Mouse (Mus musculus): ENCODE data around the gene Mapk1ip1. TPM values are rescaled to one million over a fixed set of nuclear protein-coding genes. Genes with fewer than 3 reads are reported as not detected.

Mapk1ip1 gene
- polyA plus RNA-seq (2015; fragmentation: Nextera tagmentation; extraction: Ambion mirVana): 9.4 and 10.0 TPM in 2 replicates

DNA sequence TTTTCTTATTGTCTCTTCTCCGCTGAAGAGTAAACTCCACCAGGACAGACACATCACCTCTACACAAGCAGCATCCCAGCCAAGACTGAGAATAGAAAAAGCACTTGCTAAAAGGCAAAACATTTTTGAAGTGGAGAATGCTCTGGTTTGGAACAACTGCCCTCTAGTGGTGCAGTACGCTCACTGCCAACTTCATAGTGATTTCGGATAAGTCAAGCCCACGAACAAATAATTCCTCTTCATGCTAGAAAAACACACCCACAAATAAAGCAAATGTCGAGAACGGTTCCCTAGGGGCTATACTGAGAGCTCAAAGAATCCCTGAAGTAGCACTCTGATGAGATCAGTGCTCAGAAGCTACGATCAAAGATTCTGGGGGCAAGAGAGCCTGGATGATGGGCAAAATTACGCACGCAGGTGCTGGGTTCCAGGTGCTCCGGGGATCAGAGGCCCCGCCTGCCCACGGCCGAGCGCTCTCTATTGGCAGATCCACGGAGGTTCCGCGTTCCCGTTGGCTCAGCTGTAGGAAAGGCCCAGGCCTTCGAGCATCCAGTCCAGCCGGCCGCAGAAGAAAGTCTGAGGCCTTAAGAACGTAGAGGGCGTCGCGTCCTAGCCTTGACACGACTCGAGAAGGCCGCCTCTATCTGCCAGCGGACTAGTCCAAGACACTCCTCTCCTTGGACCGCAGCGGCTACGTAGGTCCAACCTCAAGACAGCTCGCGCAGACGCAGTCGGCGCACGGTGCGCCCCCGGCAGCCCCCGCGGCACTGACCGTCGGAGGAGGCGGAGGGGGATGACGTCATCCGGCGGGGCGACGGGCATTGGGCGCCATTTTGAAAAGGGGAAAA, at the start of gene Mapk1ip1, which contains the start of gene Ppp2r2d:
Gene Mapk1ip1 (minus strand): TSS at position 730 of the 848 bp plus-strand sequence.
Gene Ppp2r2d (plus strand): TSS at position 536 of the 848 bp plus-strand sequence.
- H3K4me1 ChIP-seq (replicated peaks; ENCODE audit: control insufficient read depth, insufficient read depth): peaks cover 8% of the 10 kb centered on the region; the same call in 1 of the 2 replicates
- 1% methylated on average over 49 of the region's 51 CpGs for WGBS
- H3K9me3 ChIP-seq (ENCODE audit: control insufficient read depth, low read length): no peaks in the 10 kb centered on the region
- TF ChIP-seq CTCF (IDR thresholded peaks at IDR 0.05; ENCODE audit: low read depth) (peak; percentile 86), EP300 (optimal IDR thresholded peaks at IDR 0.05) (no peak)
- no peaks in the 10 kb centered on the region for H3K36me3 ChIP-seq (ENCODE audit: control insufficient read depth, insufficient read depth, low read length)
- peak; percentile 97 for DNase-seq (ENCODE audit: low spot score)
- ATAC-seq (ENCODE audit: low FRiP score, low TSS enrichment): peak; percentile 96
- H3K4me3 ChIP-seq (ENCODE audit: low read depth, low read length): peak within 1 kb of the TSS; percentile 97
- peak within 1 kb of the TSS; percentile 99 for H3K27ac ChIP-seq (replicated peaks)
- no peaks in the 10 kb centered on the region for H3K27me3 ChIP-seq (ENCODE audit: control insufficient read depth, insufficient read depth, low read length)
- peak within 1 kb of the TSS; percentile 90 for H3K4me2 ChIP-seq (replicated peaks; ENCODE audit: low read depth)
- peak within 1 kb of the TSS; percentile 97 for H3K9ac ChIP-seq (ENCODE audit: low read length)

DNA sequence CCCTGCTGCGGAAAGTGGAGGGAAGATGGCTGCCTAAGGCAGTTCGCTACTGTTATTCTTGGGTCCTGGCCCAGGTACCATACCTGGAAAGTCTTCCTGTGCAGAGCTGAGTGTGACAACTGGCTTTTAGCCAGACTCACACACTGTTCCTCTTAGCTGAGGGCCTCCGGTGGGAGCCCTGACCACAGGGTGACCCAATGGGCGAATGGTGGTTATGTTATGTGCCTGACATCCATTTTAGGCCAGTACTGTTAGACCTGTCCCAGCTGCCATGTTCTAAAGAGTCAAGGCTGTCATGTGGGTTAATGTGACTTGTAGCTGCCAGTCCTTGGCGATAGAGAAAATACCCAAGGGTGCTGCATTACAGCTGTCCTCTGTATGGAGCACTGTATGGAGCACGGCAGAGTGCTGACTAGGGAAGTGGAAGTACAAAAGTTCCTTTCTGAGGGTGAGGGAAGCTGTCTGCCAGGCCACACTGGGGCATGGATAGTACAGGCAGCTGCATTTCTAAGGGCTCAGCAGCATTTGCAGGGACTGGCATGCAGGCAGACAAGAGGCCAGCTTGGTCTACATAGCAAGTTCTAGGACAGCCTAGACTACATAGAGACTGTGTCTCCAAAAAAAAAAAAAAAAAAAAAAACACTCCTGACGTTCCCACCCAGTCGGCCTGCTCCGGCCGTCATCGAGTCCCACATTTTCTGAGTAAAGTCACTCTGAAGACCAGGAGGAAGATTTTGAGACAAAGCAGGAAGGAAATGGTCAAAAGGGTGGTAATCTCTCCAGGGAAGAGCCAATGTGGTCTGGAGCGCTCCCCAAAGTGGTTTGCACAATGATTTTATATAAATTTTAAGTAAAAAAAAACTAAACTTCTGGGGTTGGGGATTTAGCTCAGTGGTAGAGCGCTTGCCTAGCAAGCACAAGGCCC, 39.6 kb upstream of the Mapk1ip1 start:
- H3K9ac ChIP-seq (ENCODE audit: low read length): no peak overlapping the region
- no peaks in the 10 kb centered on the region for H3K4me1 ChIP-seq (replicated peaks; ENCODE audit: control insufficient read depth, insufficient read depth)
- no peak overlapping the region for H3K27ac ChIP-seq (replicated peaks)
- 0 out of 2 replicates have a peak, but pooled peaks have one; percentile 32 for ATAC-seq (ENCODE audit: low FRiP score, low TSS enrichment)
- TF ChIP-seq CTCF (IDR thresholded peaks at IDR 0.05; ENCODE audit: low read depth): no peak
- TF ChIP-seq EP300 (optimal IDR thresholded peaks at IDR 0.05): no peak
- no peak overlapping the region for H3K4me3 ChIP-seq (ENCODE audit: low read depth, low read length)
- peaks cover 8% of the 10 kb centered on the region; the same call in 1 of the 2 replicates for H3K36me3 ChIP-seq (ENCODE audit: control insufficient read depth, insufficient read depth, low read length)
- H3K9me3 ChIP-seq (ENCODE audit: control insufficient read depth, low read length): no peaks in the 10 kb centered on the region
- H3K27me3 ChIP-seq (ENCODE audit: control insufficient read depth, insufficient read depth, low read length): no peaks in the 10 kb centered on the region
- 86% methylated on average over 13 of the region's 13 CpGs for WGBS
- no peak for DNase-seq (ENCODE audit: low spot score)
- no peak overlapping the region for H3K4me2 ChIP-seq (replicated peaks; ENCODE audit: low read depth)

DNA sequence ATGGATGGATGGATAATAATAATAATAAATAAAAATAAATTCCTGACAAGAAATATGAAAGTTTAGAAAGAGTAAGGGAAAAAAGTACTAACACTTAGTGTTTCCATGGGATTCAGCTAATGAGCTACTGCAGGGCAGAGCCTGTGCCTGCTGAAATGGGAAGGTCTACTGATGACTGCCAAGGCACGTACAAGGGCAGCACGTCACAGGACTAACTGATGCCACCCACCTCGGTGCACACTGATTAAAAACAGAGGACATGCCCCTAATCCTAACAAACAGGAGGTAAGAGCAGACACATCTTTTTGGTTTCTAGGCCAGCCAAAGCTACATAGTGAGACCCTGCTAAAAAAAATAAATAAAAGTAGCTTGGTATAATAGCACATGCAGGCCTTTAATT, 37.7 kb upstream of the Mapk1ip1 start:
- Histone ChIP-seq H3K9ac (ENCODE audit: low read length) (no peak overlapping the region), H3K36me3 (ENCODE audit: control insufficient read depth, insufficient read depth, low read length) (peaks cover 10% of the 10 kb centered on the region), H3K4me3 (ENCODE audit: low read depth, low read length) (no peak overlapping the region), H3K27ac (replicated peaks) (no peak overlapping the region), H3K4me1 (replicated peaks; ENCODE audit: control insufficient read depth, insufficient read depth) (no peaks in the 10 kb centered on the region), H3K9me3 (ENCODE audit: control insufficient read depth, low read length) (no peaks in the 10 kb centered on the region), H3K4me2 (replicated peaks; ENCODE audit: low read depth) (no peak overlapping the region), H3K27me3 (ENCODE audit: control insufficient read depth, insufficient read depth, low read length) (no peaks in the 10 kb centered on the region)
- ATAC-seq (ENCODE audit: low FRiP score, low TSS enrichment) (no peak), DNase-seq (ENCODE audit: low spot score) (no peak)
- TF ChIP-seq EP300 (optimal IDR thresholded peaks at IDR 0.05): no peak
- TF ChIP-seq CTCF (IDR thresholded peaks at IDR 0.05; ENCODE audit: low read depth): no peak
- WGBS: 87% methylated on average over 3 of the region's 3 CpGs

DNA sequence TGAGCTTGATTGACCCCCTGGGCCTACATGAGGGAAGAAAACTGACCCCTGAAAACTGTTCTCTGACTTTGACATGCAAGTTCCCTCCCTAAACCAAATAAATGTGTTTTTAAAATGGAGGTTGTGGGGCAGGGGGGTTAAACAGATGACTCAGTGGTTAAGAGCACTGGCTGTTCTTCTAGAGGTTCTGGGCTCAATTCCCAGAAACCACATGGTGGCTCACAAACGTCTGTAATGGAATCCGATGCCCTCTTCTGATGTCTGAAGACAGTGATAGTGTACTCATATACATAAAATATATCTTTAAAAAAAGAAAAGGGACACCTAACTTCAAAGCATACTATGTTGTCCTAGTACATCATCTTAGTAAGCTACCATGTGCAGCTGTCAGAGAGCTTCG, 29.0 kb upstream of the Mapk1ip1 start:
- ATAC-seq (ENCODE audit: low FRiP score, low TSS enrichment) (no peak), DNase-seq (ENCODE audit: low spot score) (no peak)
- no peak for TF ChIP-seq CTCF (IDR thresholded peaks at IDR 0.05; ENCODE audit: low read depth)
- TF ChIP-seq EP300 (optimal IDR thresholded peaks at IDR 0.05): no peak
- no peaks in the 10 kb centered on the region for H3K9me3 ChIP-seq (ENCODE audit: control insufficient read depth, low read length)
- no peak overlapping the region for H3K27ac ChIP-seq (replicated peaks)
- H3K4me3 ChIP-seq (ENCODE audit: low read depth, low read length): no peak overlapping the region
- peaks cover 33% of the 10 kb centered on the region for H3K36me3 ChIP-seq (ENCODE audit: control insufficient read depth, insufficient read depth, low read length)
- H3K4me1 ChIP-seq (replicated peaks; ENCODE audit: control insufficient read depth, insufficient read depth): no peaks in the 10 kb centered on the region
- no peak overlapping the region for H3K4me2 ChIP-seq (replicated peaks; ENCODE audit: low read depth)
- 63% methylated on average over 3 of the region's 3 CpGs for WGBS
- H3K9ac ChIP-seq (ENCODE audit: low read length): no peak overlapping the region
- no peaks in the 10 kb centered on the region for H3K27me3 ChIP-seq (ENCODE audit: control insufficient read depth, insufficient read depth, low read length)

DNA sequence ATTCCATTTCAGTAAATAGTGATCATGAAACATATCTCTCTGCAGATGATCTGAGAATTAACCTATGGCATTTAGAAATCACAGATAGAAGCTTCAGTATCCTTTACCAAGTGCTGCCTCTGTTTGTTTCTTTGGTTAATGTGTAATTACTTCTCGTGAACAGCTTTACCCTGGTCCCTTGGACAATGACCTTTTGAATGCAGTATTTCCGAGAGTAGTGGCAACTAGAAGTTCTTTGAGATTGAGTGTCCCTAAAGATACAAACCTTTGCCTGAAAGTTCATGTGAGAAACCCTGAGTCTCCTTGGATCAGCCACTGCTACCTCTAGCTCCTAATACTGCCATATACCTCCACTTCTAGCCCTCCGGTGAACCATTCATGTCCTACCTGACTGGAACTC, 26.9 kb upstream of the Mapk1ip1 start:
- Histone ChIP-seq H3K4me2 (replicated peaks; ENCODE audit: low read depth) (no peak overlapping the region), H3K27ac (replicated peaks) (no peak overlapping the region), H3K4me3 (ENCODE audit: low read depth, low read length) (no peak overlapping the region), H3K4me1 (replicated peaks; ENCODE audit: control insufficient read depth, insufficient read depth) (no peaks in the 10 kb centered on the region), H3K9me3 (ENCODE audit: control insufficient read depth, low read length) (no peaks in the 10 kb centered on the region), H3K9ac (ENCODE audit: low read length) (no peak overlapping the region), H3K36me3 (ENCODE audit: control insufficient read depth, insufficient read depth, low read length) (peaks cover 32% of the 10 kb centered on the region), H3K27me3 (ENCODE audit: control insufficient read depth, insufficient read depth, low read length) (no peaks in the 10 kb centered on the region)
- DNase-seq (ENCODE audit: low spot score) (no peak), ATAC-seq (ENCODE audit: low FRiP score, low TSS enrichment) (no peak)
- TF ChIP-seq CTCF (IDR thresholded peaks at IDR 0.05; ENCODE audit: low read depth) (no peak), EP300 (optimal IDR thresholded peaks at IDR 0.05) (no peak)
- WGBS: 71% methylated on average over 3 of the region's 3 CpGs
